8 mouse cellular contexts compared by ENCODE assay signal in the genomic region with DNA sequence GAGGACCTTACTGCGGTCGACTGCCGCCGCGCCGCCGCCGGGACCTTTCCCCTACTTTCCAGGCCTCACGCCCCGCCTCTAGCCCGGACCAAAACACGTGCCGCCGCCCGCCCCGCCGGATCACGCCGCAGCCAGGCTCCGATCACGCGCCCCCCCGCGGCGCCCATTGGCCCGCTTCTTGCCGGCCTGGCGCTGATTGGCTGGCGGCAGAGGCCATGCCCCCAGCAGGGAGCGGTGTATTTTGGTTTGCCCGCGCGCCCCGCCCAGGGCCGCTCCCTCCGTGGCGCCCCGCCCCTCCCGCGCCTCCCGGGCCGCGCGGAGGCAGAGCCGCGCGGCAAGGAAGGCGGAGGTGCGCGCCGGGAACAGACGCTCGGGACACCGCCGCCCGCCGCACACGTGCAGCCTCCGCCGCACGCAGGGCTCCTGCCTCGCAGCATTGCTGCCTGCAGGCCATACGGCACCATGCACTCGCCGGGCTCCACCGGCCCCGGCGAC. TPM values are rescaled to one million over a fixed set of nuclear protein-coding genes. Genes with fewer than 3 reads are reported as not detected.
DNase-seq lines count a peak whose midpoint lies in the region; ATAC-seq lines count a peak whose summit lies in the region.

A gene (plus strand): TSS at position 212 of the 495 bp plus-strand sequence.

- H3K27me3 ChIP-seq in hindbrain, embryonic 11.5 days (ENCODE audit: control insufficient read depth, insufficient read depth, low read length), result no peaks in the 10 kb centered on the region

- H3K36me3 ChIP-seq in hindbrain, embryonic 11.5 days (ENCODE audit: control insufficient read depth, insufficient read depth, low read length), result peaks cover 5% of the 10 kb centered on the region; the same call in 1 of the 2 replicates

- peak within 1 kb of the TSS; percentile 67 for H3K4me2 ChIP-seq in hindbrain, embryonic 11.5 days (replicated peaks; ENCODE audit: low read depth, low read length)

- H3K27ac ChIP-seq in hindbrain, embryonic 11.5 days (ENCODE audit: low read depth, low read length), result peak within 1 kb of the TSS; percentile 89

- H3K9ac ChIP-seq in hindbrain, embryonic 11.5 days (ENCODE audit: low read depth, low read length), result peak within 1 kb of the TSS; percentile 91

- peaks cover 7% of the 10 kb centered on the region for H3K4me1 ChIP-seq in hindbrain, embryonic 11.5 days (replicated peaks; ENCODE audit: control insufficient read depth, insufficient read depth, low read length)

- DNase-seq in MN1 (ENCODE audit: low spot score), result peak; percentile 99
- peak; percentile 94 for DNase-seq in cerebellum, adult 9-10 months
- peak; percentile 90 to 97 for DNase-seq in frontal cortex, adult 2 months (ENCODE audit: extremely low spot score in 1 of 2, low spot score in 1 of 2)
- peak; percentile 99 for DNase-seq in hindbrain, embryonic 11.5 days (ENCODE audit: low spot score)
- peak; percentile 97 to 99 for DNase-seq in layer of hippocampus, postnatal 10 days (ENCODE audit: low spot score in 2 of 2)
- DNase-seq in lung, postnatal 10 days, result peak; percentile 99
- peak; percentile 99 for DNase-seq in ovary, postnatal 36 days (ENCODE audit: low spot score)
- peak; percentile 98 for DNase-seq in thymus, postnatal 25 days

- ATAC-seq in hindbrain, embryonic 11.5 days (ENCODE audit: low FRiP score), result peak; percentile 94

- H3K9me3 ChIP-seq in hindbrain, embryonic 11.5 days (ENCODE audit: control insufficient read depth, low read length), result no peaks in the 10 kb centered on the region

- WGBS in hindbrain, embryonic 11.5 days, result 0% methylated on average over 36 of the region's 68 CpGs

- peak within 1 kb of the TSS; percentile 94 for H3K4me3 ChIP-seq in hindbrain, embryonic 11.5 days (ENCODE audit: low read depth, low read length)

RNA-seq across cellular contexts. Expression of the gene that starts here (rescaled TPM):
- 6.3 and 6.7 TPM in 2 replicates for polyA plus RNA-seq in frontal cortex, adult 2 months (2012; rRNA removed)
- 12.5 and 14.3 TPM in 2 replicates for polyA plus RNA-seq in hindbrain, embryonic 11.5 days (2014; fragmentation: Nextera tagmentation; extraction: Ambion mirVana)
- total RNA-seq in layer of hippocampus, postnatal 10 days (2021), result 1 to 10 TPM; 7.4 to 8.3 TPM

Comparison
In these comparisons a context has a peak if more than half of its experiments do, and no peak if none do; other contexts are left out.
1. Peak in every context shown above with its lines: DNase-seq, ATAC-seq, H3K4me3 ChIP-seq and H3K27ac ChIP-seq.